10 mouse cellular contexts compared by ENCODE assay signal in the genomic region with DNA sequence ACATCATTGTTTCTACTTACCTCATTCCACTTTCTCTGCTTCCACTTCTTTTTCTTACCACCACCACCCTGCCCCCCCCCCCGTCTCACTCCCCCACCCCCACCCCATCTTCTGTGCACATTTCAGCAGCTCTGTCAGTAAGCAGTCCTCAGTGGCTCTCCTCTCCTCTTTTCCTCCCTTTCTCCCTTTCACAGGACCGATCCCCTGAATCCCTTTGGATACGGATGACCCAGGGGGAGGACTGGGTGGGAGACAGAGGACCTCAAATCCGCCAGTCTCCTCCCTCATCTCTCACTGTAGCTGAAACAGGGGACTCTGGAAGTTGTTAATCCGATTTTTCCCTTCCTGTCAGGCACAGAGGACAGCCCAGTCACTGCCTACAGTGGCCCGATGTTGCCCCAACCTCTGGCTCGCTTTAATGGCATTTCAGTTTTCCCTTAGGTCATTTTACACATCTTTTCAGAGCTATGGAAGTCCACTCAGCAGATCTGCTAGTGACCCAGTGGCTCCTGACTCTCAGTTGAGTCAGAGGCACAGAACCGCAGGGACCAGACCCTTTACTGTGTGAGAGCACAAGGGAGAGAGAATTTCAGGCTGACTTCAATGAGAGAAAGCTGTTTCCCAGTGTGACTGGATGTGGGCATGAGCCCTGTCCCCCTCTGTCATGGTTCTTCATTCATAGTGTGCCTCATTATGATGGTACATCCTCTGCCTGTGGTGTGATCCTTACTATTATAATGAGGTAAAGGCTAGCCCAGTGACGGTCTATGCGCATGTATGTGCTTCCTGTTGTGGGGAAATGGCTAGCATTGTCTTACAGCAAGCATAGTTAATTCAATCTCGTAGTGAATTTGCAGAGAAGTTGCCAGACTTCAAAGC. TPM values are rescaled to one million over a fixed set of nuclear protein-coding genes. Genes with fewer than 3 reads are reported as not detected.
DNase-seq lines count a peak whose midpoint lies in the region; ATAC-seq lines count a peak whose summit lies in the region.
"Had no signal": no experiment of that assay in that cellular context is flagged by ENCODE, and none has a peak within 500 bp of the region (broad histone marks: within the 10 kb centered on the region; RNA-seq: fewer than 3 reads in every experiment).

No protein-coding gene starts in this region.

- H3K4me2 ChIP-seq in hindbrain, embryonic 16.5 days (ENCODE audit: low read length): no peak overlapping the region
- H3K4me2 ChIP-seq in embryonic facial prominence, embryonic 11.5 days (ENCODE audit: low read depth, low read length): no peak overlapping the region
- H3K4me2 ChIP-seq in hindbrain, embryonic 13.5 days: 0 out of 2 replicates have a peak overlapping the region, but pooled peaks have one; percentile 2
- H3K4me2 ChIP-seq in midbrain, embryonic 16.5 days (ENCODE audit: low read length): no peak overlapping the region

- H3K36me3 ChIP-seq in hindbrain, embryonic 10.5 days: no peaks in the 10 kb centered on the region
- H3K36me3 ChIP-seq in hindbrain, embryonic 16.5 days (ENCODE audit: control insufficient read depth, insufficient read depth, low read length): no peaks in the 10 kb centered on the region
- H3K36me3 ChIP-seq in embryonic facial prominence, embryonic 11.5 days (replicated peaks; ENCODE audit: control insufficient read depth, insufficient read depth, low read depth, low read length): no peaks in the 10 kb centered on the region
- H3K36me3 ChIP-seq in hindbrain, embryonic 13.5 days: no peaks in the 10 kb centered on the region
- H3K36me3 ChIP-seq in midbrain, embryonic 16.5 days (ENCODE audit: control insufficient read depth, insufficient read depth, low read length): no peaks in the 10 kb centered on the region

- H3K4me3 ChIP-seq in hindbrain, embryonic 10.5 days: peak overlapping the region; percentile 18; the same call in 1 of the 2 replicates
- H3K4me3 ChIP-seq in hindbrain, embryonic 16.5 days (ENCODE audit: low read length): no peak overlapping the region
- H3K4me3 ChIP-seq in embryonic facial prominence, embryonic 11.5 days (ENCODE audit: low read depth, low read length): no peak overlapping the region
- H3K4me3 ChIP-seq in hindbrain, embryonic 13.5 days: no peak overlapping the region
- H3K4me3 ChIP-seq in midbrain, embryonic 16.5 days (ENCODE audit: low read depth, low read length): no peak overlapping the region

- no peak overlapping the region for H3K9ac ChIP-seq in hindbrain, embryonic 16.5 days (ENCODE audit: low read depth, low read length)
- H3K9ac ChIP-seq in embryonic facial prominence, embryonic 11.5 days (replicated peaks; ENCODE audit: low read length): 0 out of 2 replicates have a peak overlapping the region, but pooled peaks have one; percentile 11
- H3K9ac ChIP-seq in hindbrain, embryonic 13.5 days: no peak overlapping the region; the same call in 1 of the 2 replicates
- no peak overlapping the region for H3K9ac ChIP-seq in midbrain, embryonic 16.5 days (ENCODE audit: low read depth, low read length)

- ATAC-seq in hindbrain, embryonic 16.5 days: no peak
- ATAC-seq in embryonic facial prominence, embryonic 11.5 days (replicated peaks; ENCODE audit: insufficient number of reproducible peaks, low FRiP score, low TSS enrichment, low read depth): peak; percentile 54
- ATAC-seq in hindbrain, embryonic 13.5 days (ENCODE audit: low FRiP score): 0 out of 2 replicates have a peak, but pooled peaks have one; percentile 37
- ATAC-seq in midbrain, embryonic 16.5 days: peak; percentile 53

- H3K9me3 ChIP-seq in hindbrain, embryonic 10.5 days: no peaks in the 10 kb centered on the region
- H3K9me3 ChIP-seq in hindbrain, embryonic 16.5 days (ENCODE audit: control insufficient read depth, low read length): no peaks in the 10 kb centered on the region
- no peaks in the 10 kb centered on the region for H3K9me3 ChIP-seq in embryonic facial prominence, embryonic 11.5 days (replicated peaks; ENCODE audit: control insufficient read depth, low read length)
- H3K9me3 ChIP-seq in hindbrain, embryonic 13.5 days: no peaks in the 10 kb centered on the region
- no peaks in the 10 kb centered on the region for H3K9me3 ChIP-seq in midbrain, embryonic 16.5 days (replicated peaks; ENCODE audit: control insufficient read depth, low read length, poor library complexity, severe bottlenecking)

- DNase-seq in hindbrain, embryonic 10.5 days (ENCODE audit: low spot score): no peak
- DNase-seq in embryonic facial prominence, embryonic 11.5 days (ENCODE audit: low spot score): no peak
- no peak for DNase-seq in urinary bladder, adult 18-20 months (ENCODE audit: low spot score in 2 of 2)
- DNase-seq in left cerebral cortex, postnatal 14 days (ENCODE audit: low spot score in 2 of 2): no peak
- DNase-seq in ovary, postnatal 36 days (ENCODE audit: low spot score): no peak

- peaks cover 42% of the 10 kb centered on the region for H3K4me1 ChIP-seq in hindbrain, embryonic 10.5 days (replicated peaks)
- H3K4me1 ChIP-seq in hindbrain, embryonic 16.5 days (ENCODE audit: control insufficient read depth, insufficient read depth, low read depth, low read length): peaks cover 11% of the 10 kb centered on the region
- H3K4me1 ChIP-seq in embryonic facial prominence, embryonic 11.5 days (ENCODE audit: control insufficient read depth, insufficient read depth, low read length): no peaks in the 10 kb centered on the region
- peaks cover 51% of the 10 kb centered on the region for H3K4me1 ChIP-seq in hindbrain, embryonic 13.5 days (replicated peaks)
- H3K4me1 ChIP-seq in midbrain, embryonic 16.5 days (ENCODE audit: control insufficient read depth, insufficient read depth, low read length): peaks cover 16% of the 10 kb centered on the region

- no peaks in the 10 kb centered on the region for H3K27me3 ChIP-seq in hindbrain, embryonic 10.5 days (ENCODE audit: insufficient read depth, poor library complexity, severe bottlenecking)
- no peaks in the 10 kb centered on the region for H3K27me3 ChIP-seq in hindbrain, embryonic 16.5 days (replicated peaks; ENCODE audit: control insufficient read depth, insufficient read depth, low read length)
- no peaks in the 10 kb centered on the region for H3K27me3 ChIP-seq in embryonic facial prominence, embryonic 11.5 days (ENCODE audit: control insufficient read depth, insufficient read depth, low read length)
- no peaks in the 10 kb centered on the region for H3K27me3 ChIP-seq in hindbrain, embryonic 13.5 days
- no peaks in the 10 kb centered on the region for H3K27me3 ChIP-seq in midbrain, embryonic 16.5 days (ENCODE audit: control insufficient read depth, insufficient read depth, low read depth, low read length)

- H3K27ac ChIP-seq in hindbrain, embryonic 10.5 days: peak overlapping the region; percentile 76
- no peak overlapping the region for H3K27ac ChIP-seq in hindbrain, embryonic 16.5 days (ENCODE audit: low read depth, low read length)
- H3K27ac ChIP-seq in embryonic facial prominence, embryonic 11.5 days (replicated peaks; ENCODE audit: low read depth, low read length): 0 out of 2 replicates have a peak overlapping the region, but pooled peaks have one; percentile 6
- H3K27ac ChIP-seq in hindbrain, embryonic 13.5 days: peak overlapping the region; percentile 50; the same call in 1 of the 2 replicates
- H3K27ac ChIP-seq in midbrain, embryonic 16.5 days (ENCODE audit: low read length): no peak overlapping the region

- intact Hi-C loops in left cerebral cortex, postnatal 14 days (cut with DNase I): no loop called here

- 24% methylated on average over 11 of the region's 11 CpGs for WGBS in hindbrain, embryonic 10.5 days
- WGBS in hindbrain, embryonic 16.5 days: 25% methylated on average over 11 of the region's 11 CpGs
- WGBS in embryonic facial prominence, embryonic 11.5 days: 23% methylated on average over 11 of the region's 11 CpGs
- 24% methylated on average over 11 of the region's 11 CpGs for WGBS in hindbrain, embryonic 13.5 days
- 8% methylated on average over 11 of the region's 11 CpGs for WGBS in midbrain, embryonic 16.5 days

RNA-seq across cellular contexts. Expression of a gene that starts 11.6 kb away (rescaled TPM):
- polyA plus RNA-seq in hindbrain, embryonic 10.5 days (2016; fragmentation: Nextera tagmentation; extraction: Ambion mirVana): 2.9 and 3.2 TPM in 2 replicates
- 6.9 and 7.2 TPM in 2 replicates for polyA plus RNA-seq in hindbrain, embryonic 16.5 days (2015; fragmentation: Nextera tagmentation; extraction: Ambion mirVana)
- 2.7 and 3.5 TPM in 2 replicates for polyA plus RNA-seq in embryonic facial prominence, embryonic 11.5 days (2014; fragmentation: Nextera tagmentation; extraction: Ambion mirVana)
- polyA plus RNA-seq in hindbrain, embryonic 13.5 days (2015; fragmentation: Nextera tagmentation; extraction: Ambion mirVana): 6.9 and 7.3 TPM in 2 replicates
- polyA plus RNA-seq in midbrain, embryonic 16.5 days (2015; fragmentation: Nextera tagmentation; extraction: Ambion mirVana): 6.1 and 6.9 TPM in 2 replicates
- total RNA-seq in left cerebral cortex, postnatal 14 days (2021): 1 to 10 TPM in 1 of 2 experiments, under 1 TPM in 1; 0.88 to 1.2 TPM
- total RNA-seq: megakaryocyte-erythroid progenitor cell, adult 5-6 weeks; MEL had no signal

RNA-seq across cellular contexts. Expression of a gene that starts 12.4 kb away (rescaled TPM):
- polyA plus RNA-seq in hindbrain, embryonic 10.5 days (2016; fragmentation: Nextera tagmentation; extraction: Ambion mirVana): 6.5 and 8.3 TPM in 2 replicates
- polyA plus RNA-seq in hindbrain, embryonic 16.5 days (2015; fragmentation: Nextera tagmentation; extraction: Ambion mirVana): 16.2 and 16.5 TPM in 2 replicates
- 6.4 and 7.1 TPM in 2 replicates for polyA plus RNA-seq in embryonic facial prominence, embryonic 11.5 days (2014; fragmentation: Nextera tagmentation; extraction: Ambion mirVana)
- polyA plus RNA-seq in hindbrain, embryonic 13.5 days (2015; fragmentation: Nextera tagmentation; extraction: Ambion mirVana): 15.9 and 16.4 TPM in 2 replicates
- polyA plus RNA-seq in midbrain, embryonic 16.5 days (2015; fragmentation: Nextera tagmentation; extraction: Ambion mirVana): 17.4 and 17.8 TPM in 2 replicates
- 100 to 1,000 TPM; 102 to 107 TPM for total RNA-seq in left cerebral cortex, postnatal 14 days (2021)
- total RNA-seq: MEL had no signal

Comparison
In these comparisons a context has a peak if more than half of its experiments do, and no peak if none do; other contexts are left out.
1. H3K27ac ChIP-seq: peak in hindbrain, embryonic 10.5 days (single experiment), embryonic facial prominence, embryonic 11.5 days (single experiment) and hindbrain, embryonic 13.5 days (single experiment); none in hindbrain, embryonic 16.5 days (single experiment) and midbrain, embryonic 16.5 days (single experiment).